Mouse (Mus musculus): ENCODE data around the gene Vsig10l. TPM values are rescaled to one million over a fixed set of nuclear protein-coding genes. Genes with fewer than 3 reads are reported as not detected.

Gene Vsig10l
- polyA plus RNA-seq (2012; rRNA removed), result 6.9 and 7.2 TPM in 2 replicates

GRCm38 (mm10) chr7:43462851-43463250 is at the start of gene Vsig10l:
Vsig10l (plus strand) TSS chr7:43463151.

GRCm38 (mm10) chr7:43427406-43427805 is 35.5 kb upstream of the Vsig10l start, which contains the start of gene Lim2:
Lim2 (plus strand) TSS chr7:43427670.

DNA sequence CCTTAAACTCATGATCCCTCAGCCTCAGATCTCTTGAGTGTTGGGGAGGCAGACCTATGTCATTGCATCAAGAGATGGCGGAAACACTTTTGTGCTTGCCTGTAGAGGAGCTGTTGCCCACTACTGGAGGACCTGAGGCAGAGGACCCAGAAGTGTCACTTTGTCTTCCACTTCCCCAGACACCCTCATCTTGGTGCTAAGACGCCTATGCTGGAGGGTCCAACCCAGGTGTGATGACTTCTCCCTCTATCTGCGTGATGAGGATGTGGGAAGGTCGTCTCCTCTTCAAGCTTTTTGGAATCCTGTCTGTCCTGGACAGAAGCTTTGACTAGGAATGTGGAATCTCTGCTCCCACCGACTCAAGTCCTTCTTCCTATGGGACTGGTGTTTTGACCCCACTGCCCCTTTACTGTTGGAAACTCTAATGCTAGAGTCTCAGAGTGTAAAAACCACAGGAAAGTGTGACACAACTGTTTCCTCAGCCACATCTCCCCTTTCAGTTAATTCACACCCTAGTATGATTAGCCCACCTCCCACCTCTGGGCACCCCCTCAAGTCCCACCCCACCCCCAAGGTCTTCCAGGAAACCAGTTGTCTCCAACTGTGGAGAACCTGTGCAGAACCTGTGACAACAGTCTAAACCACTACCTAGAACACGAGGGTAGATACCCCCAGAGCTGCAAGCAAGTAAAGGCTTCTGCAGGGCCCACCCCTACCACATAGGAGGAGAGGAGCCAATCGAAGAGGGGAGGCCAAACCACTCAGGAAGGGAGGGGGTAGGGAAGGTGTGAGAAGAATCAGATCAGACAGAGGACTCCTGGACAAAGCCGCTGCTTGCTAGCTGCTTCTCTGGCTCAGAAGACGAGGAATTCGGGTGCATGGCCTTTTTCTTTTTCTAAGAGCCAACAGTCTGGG is 26.4 kb upstream of the Vsig10l start, which contains the start of gene Nkg7:
Gene Nkg7 (plus strand): TSS at position 733 of the 915 bp plus-strand sequence.

GRCm38 (mm10) chr7:43440482-43440881 is 22.5 kb upstream of the Vsig10l start, which contains the start of gene Cldnd2:
Cldnd2 (plus strand) TSS chr7:43440782.

GRCm38 (mm10) chr7:43443917-43444293 is 19.0 kb upstream of the Vsig10l start, which contains the start of the genes Etfb and Gm45233:
Etfb (plus strand) TSS chr7:43444083.
Gm45233 (plus strand) TSS chr7:43444128.

GRCm38 (mm10) chr7:43489631-43490125 is 26.7 kb downstream of the Vsig10l start, which contains the start of gene Iglon5:
Iglon5 (minus strand) TSS chr7:43490075.

Other genes with a start within 250 kb of the Vsig10l start
- gene Zfp715, start 149.9 kb upstream of the Vsig10l start, polyA plus RNA-seq (2012; rRNA removed), result 1.5 and 3.4 TPM in 2 replicates
- gene Siglecf, start 111.8 kb upstream of the Vsig10l start, polyA plus RNA-seq (2012; rRNA removed), result 2.6 and 3.5 TPM in 2 replicates
- 5.6 and 7.6 TPM in 2 replicates for gene Siglecg, start 54.9 kb upstream of the Vsig10l start, polyA plus RNA-seq (2012; rRNA removed)
- not detected in 2 replicates for gene Lim2, start 35.5 kb upstream of the Vsig10l start, polyA plus RNA-seq (2012; rRNA removed)
- gene Nkg7, start 26.1 kb upstream of the Vsig10l start, polyA plus RNA-seq (2012; rRNA removed), result 1.9 and 4.9 TPM in 2 replicates
- not detected in 2 replicates for gene Cldnd2, start 22.4 kb upstream of the Vsig10l start, polyA plus RNA-seq (2012; rRNA removed)
- gene Etfb, start 19.1 kb upstream of the Vsig10l start, polyA plus RNA-seq (2012; rRNA removed), result 101 and 105 TPM in 2 replicates
- gene Gm45233, start 19.0 kb upstream of the Vsig10l start, polyA plus RNA-seq (2012; rRNA removed), result 0.65 and 0.75 TPM in 2 replicates
- gene Iglon5, start 26.9 kb downstream of the Vsig10l start, polyA plus RNA-seq (2012; rRNA removed), result 3.8 and 4.3 TPM in 2 replicates
- gene 4931406B18Rik, start 42.8 kb downstream of the Vsig10l start, polyA plus RNA-seq (2012; rRNA removed), result not detected in 2 replicates
- 5.0 and 5.9 TPM in 2 replicates for gene Cd33, start 81.3 kb downstream of the Vsig10l start, polyA plus RNA-seq (2012; rRNA removed)
- 0.43 and 1.1 TPM in 2 replicates for gene Zfp658, start 99.1 kb downstream of the Vsig10l start, polyA plus RNA-seq (2012; rRNA removed)
- 0.48 and 0.83 TPM in 2 replicates for gene Zfp719, start 116.5 kb downstream of the Vsig10l start, polyA plus RNA-seq (2012; rRNA removed)
- gene Zfp819, start 144.0 kb downstream of the Vsig10l start, polyA plus RNA-seq (2012; rRNA removed), result not detected in 2 replicates
- gene Ceacam18, start 171.6 kb downstream of the Vsig10l start, polyA plus RNA-seq (2012; rRNA removed), result 4.5 and 5.2 TPM in 2 replicates
- 2.0 TPM in 2 replicates for gene Siglece, start 197.0 kb downstream of the Vsig10l start, polyA plus RNA-seq (2012; rRNA removed)
- 17.9 and 19.5 TPM in 2 replicates for gene Ctu1, start 208.9 kb downstream of the Vsig10l start, polyA plus RNA-seq (2012; rRNA removed)
- 0.12 and 0.40 TPM in 2 replicates for gene Klk14, start 227.3 kb downstream of the Vsig10l start, polyA plus RNA-seq (2012; rRNA removed)
- gene Klk13, start 249.4 kb downstream of the Vsig10l start, polyA plus RNA-seq (2012; rRNA removed), result 0.32 and 0.38 TPM in 2 replicates